In genomic region chr4:114869765-114870490, GRCm38 (mm10) we compare ENCODE assay signal across 13 mouse cellular contexts. TPM values are rescaled to one million over a fixed set of nuclear protein-coding genes. Genes with fewer than 3 reads are reported as not detected.
DNase-seq lines count a peak whose midpoint lies in the region; ATAC-seq and TF ChIP-seq lines count a peak whose summit lies in the region.
"Had no signal": no experiment of that assay in that cellular context is flagged by ENCODE, and none has a peak within 500 bp of the region (broad histone marks: within the 10 kb centered on the region; RNA-seq: fewer than 3 reads in every experiment).

No protein-coding gene starts in this region.

- H3K27me3 ChIP-seq in neural tube, embryonic 15.5 days (replicated peaks) = no peaks in the 10 kb centered on the region
- H3K27me3 ChIP-seq in kidney, embryonic 16.5 days (ENCODE audit: insufficient read depth, low read length) = no peaks in the 10 kb centered on the region
- no peaks in the 10 kb centered on the region for H3K27me3 ChIP-seq in forebrain, postnatal 0 days (ENCODE audit: insufficient read depth, low read length)

- no peaks in the 10 kb centered on the region for H3K36me3 ChIP-seq in neural tube, embryonic 15.5 days
- no peaks in the 10 kb centered on the region for H3K36me3 ChIP-seq in kidney, embryonic 16.5 days (ENCODE audit: insufficient read depth, low read length)
- H3K36me3 ChIP-seq in forebrain, postnatal 0 days (ENCODE audit: insufficient read depth) = no peaks in the 10 kb centered on the region

- DNase-seq in neural tube, embryonic 10.5 days (ENCODE audit: extremely low spot score, low spot score) = peak; percentile 47
- DNase-seq in lung, adult 2 months = peak; percentile 23
- DNase-seq in urinary bladder, postnatal 14 days (ENCODE audit: low spot score) = peak; percentile 63
- DNase-seq in forebrain, postnatal 0 days = no peak
- DNase-seq in layer of hippocampus, adult 18-20 months (ENCODE audit: low spot score in 2 of 2) = no peak
- DNase-seq: cerebellum, postnatal 36 days; right cerebral cortex, postnatal 14 days; thymus, postnatal 4 days had no signal

- H3K9me3 ChIP-seq in neural tube, embryonic 15.5 days (replicated peaks) = no peaks in the 10 kb centered on the region
- no peaks in the 10 kb centered on the region for H3K9me3 ChIP-seq in kidney, embryonic 16.5 days (ENCODE audit: low read length)
- H3K9me3 ChIP-seq in forebrain, postnatal 0 days (ENCODE audit: low read length) = no peaks in the 10 kb centered on the region

- 62% methylated on average over 11 of the region's 11 CpGs for WGBS in neural tube, embryonic 15.5 days
- WGBS in kidney, embryonic 16.5 days = 16% methylated on average over 11 of the region's 11 CpGs
- WGBS in lung, adult 2 months = 25% methylated on average over 11 of the region's 11 CpGs
- 82% methylated on average over 11 of the region's 11 CpGs for WGBS in forebrain, postnatal 0 days

- no peak overlapping the region for H3K9ac ChIP-seq in neural tube, embryonic 15.5 days (replicated peaks)
- H3K9ac ChIP-seq in kidney, embryonic 16.5 days (replicated peaks; ENCODE audit: low read length) = no peak overlapping the region
- H3K9ac ChIP-seq in forebrain, postnatal 0 days = no peak overlapping the region

- H3K4me2 ChIP-seq in neural tube, embryonic 15.5 days = no peak overlapping the region
- H3K4me2 ChIP-seq in kidney, embryonic 16.5 days (replicated peaks; ENCODE audit: low read depth, low read length) = no peak overlapping the region
- H3K4me2 ChIP-seq in forebrain, postnatal 0 days (ENCODE audit: low read depth) = no peak overlapping the region

- no peak for TF ChIP-seq POLR2A in lung, adult 2 months (IDR thresholded peaks at IDR 0.05; ENCODE audit: borderline replicate concordance, extremely low read depth, low read depth, low read length)

- H3K4me3 ChIP-seq in neural tube, embryonic 15.5 days (replicated peaks) = no peak overlapping the region
- no peak overlapping the region for H3K4me3 ChIP-seq in kidney, embryonic 16.5 days (ENCODE audit: low read length)
- no peak overlapping the region for H3K4me3 ChIP-seq in lung, adult 2 months (replicated peaks; ENCODE audit: extremely low read depth, low read depth, low read length)
- no peak overlapping the region for H3K4me3 ChIP-seq in forebrain, postnatal 0 days (ENCODE audit: low read depth, low read length)

- TF ChIP-seq CTCF in lung, adult 2 months (IDR thresholded peaks at IDR 0.05; ENCODE audit: insufficient read depth, low read length) = no peak
- TF ChIP-seq CTCF in forebrain, postnatal 0 days (IDR thresholded peaks at IDR 0.05; ENCODE audit: low read depth) = no peak

- H3K27ac ChIP-seq in neural tube, embryonic 15.5 days (replicated peaks) = no peak overlapping the region
- H3K27ac ChIP-seq in kidney, embryonic 16.5 days (ENCODE audit: low read length) = peak overlapping the region; percentile 48; the same call in 1 of the 2 replicates
- H3K27ac ChIP-seq in forebrain, postnatal 0 days (ENCODE audit: low read depth, low read length) = no peak overlapping the region

- ATAC-seq in neural tube, embryonic 15.5 days (ENCODE audit: low FRiP score) = no peak
- peak; percentile 90 for ATAC-seq in kidney, embryonic 16.5 days (ENCODE audit: low FRiP score, low TSS enrichment)
- no peak for ATAC-seq in monocyte, adult 5-6 weeks (replicated peaks; ENCODE audit: insufficient number of reproducible peaks, low FRiP score, low TSS enrichment, poor library complexity, severe bottlenecking)
- ATAC-seq in forebrain, postnatal 0 days = no peak

- H3K4me1 ChIP-seq in neural tube, embryonic 15.5 days = no peaks in the 10 kb centered on the region
- peaks cover 12% of the 10 kb centered on the region for H3K4me1 ChIP-seq in kidney, embryonic 16.5 days (ENCODE audit: insufficient read depth, low read length)
- no peaks in the 10 kb centered on the region for H3K4me1 ChIP-seq in lung, adult 2 months (ENCODE audit: control insufficient read depth, insufficient read depth, low read length)
- no peaks in the 10 kb centered on the region for H3K4me1 ChIP-seq in forebrain, postnatal 0 days (ENCODE audit: insufficient read depth)

RNA-seq across cellular contexts. Expression of gene Foxd2, which starts 38.7 kb away (rescaled TPM):
- 0.28 and 0.36 TPM in 2 replicates for polyA plus RNA-seq in neural tube, embryonic 15.5 days (2015; fragmentation: Nextera tagmentation; extraction: Ambion mirVana)
- polyA plus RNA-seq in kidney, embryonic 16.5 days (2015; fragmentation: Nextera tagmentation; extraction: Ambion mirVana) = 1.8 and 2.5 TPM in 2 replicates
- 0.53 and 0.77 TPM in 2 replicates for polyA plus RNA-seq in lung, adult 2 months (2012; rRNA removed)
- total RNA-seq in monocyte, adult 5-6 weeks (2017) = 0.10 to 1.5 TPM (median 0.75 TPM) in 3 replicates
- total RNA-seq in forebrain, postnatal 0 days (2014; rRNA removed) = 0.38 and 1.8 TPM in 2 replicates
- polyA plus RNA-seq in forebrain, postnatal 0 days (2015; fragmentation: Nextera tagmentation; extraction: Ambion mirVana) = 0.25 and 0.28 TPM in 2 replicates
- total RNA-seq in layer of hippocampus, adult 18-20 months (2021) = under 1 TPM; 0.20 to 0.27 TPM

RNA-seq across cellular contexts. Expression of gene Gm12830, which starts 48.4 kb away (rescaled TPM):
- not detected in 2 replicates for polyA plus RNA-seq in neural tube, embryonic 15.5 days (2015; fragmentation: Nextera tagmentation; extraction: Ambion mirVana)
- polyA plus RNA-seq in kidney, embryonic 16.5 days (2015; fragmentation: Nextera tagmentation; extraction: Ambion mirVana) = 0.06 and 0.13 TPM in 2 replicates
- not detected in 2 replicates for polyA plus RNA-seq in lung, adult 2 months (2012; rRNA removed)
- not detected in 3 replicates for total RNA-seq in monocyte, adult 5-6 weeks (2017)
- total RNA-seq in forebrain, postnatal 0 days (2014; rRNA removed) = not detected in 2 replicates
- polyA plus RNA-seq in forebrain, postnatal 0 days (2015; fragmentation: Nextera tagmentation; extraction: Ambion mirVana) = not detected in 2 replicates
- total RNA-seq in layer of hippocampus, adult 18-20 months (2021) = not detected
- total RNA-seq: left cerebral cortex, postnatal 10 days had no signal
- polyA plus RNA-seq: heart, postnatal 0 days had no signal

RNA-seq across cellular contexts. Expression of gene Foxe3, which starts 55.9 kb away (rescaled TPM):
- not detected in 2 replicates for polyA plus RNA-seq in neural tube, embryonic 15.5 days (2015; fragmentation: Nextera tagmentation; extraction: Ambion mirVana)
- not detected in 2 replicates for polyA plus RNA-seq in kidney, embryonic 16.5 days (2015; fragmentation: Nextera tagmentation; extraction: Ambion mirVana)
- not detected in 2 replicates for polyA plus RNA-seq in lung, adult 2 months (2012; rRNA removed)
- not detected in 3 replicates for total RNA-seq in monocyte, adult 5-6 weeks (2017)
- not detected in 2 replicates for total RNA-seq in forebrain, postnatal 0 days (2014; rRNA removed)
- polyA plus RNA-seq in forebrain, postnatal 0 days (2015; fragmentation: Nextera tagmentation; extraction: Ambion mirVana) = not detected in 2 replicates
- not detected for total RNA-seq in layer of hippocampus, adult 18-20 months (2021)
- total RNA-seq: left cerebral cortex, postnatal 10 days had no signal
- polyA plus RNA-seq: heart, postnatal 0 days had no signal

Comparison
In these comparisons a context has a peak if more than half of its experiments do, and no peak if none do; other contexts are left out.
1. DNase-seq: peak in neural tube, embryonic 10.5 days (single experiment), lung, adult 2 months (single experiment) and urinary bladder, postnatal 14 days (single experiment); none in forebrain, postnatal 0 days (single experiment) and layer of hippocampus, adult 18-20 months (0 of 2).